In genomic region chr14:46962832-46963231, GRCm38 (mm10) we compare ENCODE assay signal across 15 mouse cellular contexts.
"Had no signal": no experiment of that assay in that cellular context is flagged by ENCODE, and none has a peak within 500 bp of the region (broad histone marks: within the 10 kb centered on the region; RNA-seq: fewer than 3 reads in every experiment).

No protein-coding gene starts in this region.

- ATAC-seq: hindbrain, embryonic 16.5 days; inflammation-experienced regulatory T-cells, adult 6 months; intestine, embryonic 15.5 days; intestine, postnatal 0 days had no signal

- DNase-seq: gastrocnemius, postnatal 14 days; gastrocnemius, postnatal 36 days; heart, adult 18-20 months; heart, postnatal 10 days; heart, postnatal 4 days; kidney, adult 18-20 months; kidney, adult 8-10 months; kidney, postnatal 10 days; kidney, postnatal 4 days; liver; liver, embryonic 13.5 days had no signal
